Mouse (Mus musculus): ENCODE data around the gene Hrh2.

GRCm38 (mm10) chr13:54266472-54266871 lies 74.5 kb downstream of the Hrh2 start:
- no peak for TF ChIP-seq POLR2A (IDR thresholded peaks at IDR 0.05; ENCODE audit: borderline replicate concordance, extremely low read depth, low read depth, low read length)
- no peak for TF ChIP-seq CTCF (IDR thresholded peaks at IDR 0.05; ENCODE audit: insufficient read depth, low read length)

All from lung, adult 2 months (tissue).